Mouse (Mus musculus) c-Kit-positive CD71-positive TER-119-positive erythroid progenitor cells, embryonic 14.5 days (primary cell): ENCODE measurements around the gene Per1.

Experiments
- DNase-seq: peaks from one replicate; pipeline ENCODE4 v3.0.0-alpha.2; 2013; ENCODE audit warnings: low spot score

Per1 gene

DNA sequence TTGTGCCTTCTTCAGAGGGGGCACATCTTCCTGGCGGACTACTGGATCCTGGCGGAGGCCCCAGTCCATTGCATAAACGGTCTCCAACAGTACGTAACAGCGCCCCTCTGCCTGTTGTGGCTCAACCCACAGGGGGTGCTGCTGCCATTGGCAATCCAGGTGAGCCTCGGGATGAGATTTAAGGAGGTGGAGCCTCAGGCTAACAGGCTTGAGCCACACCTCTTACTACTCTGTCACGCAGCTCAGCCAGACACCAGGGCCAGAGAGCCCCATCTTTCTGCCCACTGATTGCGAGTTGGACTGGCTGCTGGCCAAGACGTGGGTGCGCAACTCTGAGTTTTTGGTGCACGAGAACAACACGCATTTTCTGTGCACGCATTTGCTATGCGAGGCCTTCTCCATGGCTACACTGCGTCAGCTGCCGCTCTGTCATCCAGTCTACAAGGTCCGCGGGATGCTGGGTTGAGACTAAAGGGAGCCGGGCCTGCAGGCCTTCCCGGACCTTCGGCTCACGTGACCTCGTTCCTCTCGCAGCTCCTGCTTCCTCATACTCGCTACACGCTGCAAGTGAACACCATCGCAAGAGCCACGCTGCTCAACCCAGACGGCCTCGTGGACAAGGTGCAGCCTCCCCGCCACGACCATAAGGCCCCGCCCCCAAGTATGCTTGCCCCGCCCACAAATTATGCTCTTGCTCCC is 39.1 kb downstream of the Per1 start:
- no peak for DNase-seq

GRCm38 (mm10) chr11:69134622-69134968 is 39.6 kb downstream of the Per1 start:
- no peak for DNase-seq

DNA sequence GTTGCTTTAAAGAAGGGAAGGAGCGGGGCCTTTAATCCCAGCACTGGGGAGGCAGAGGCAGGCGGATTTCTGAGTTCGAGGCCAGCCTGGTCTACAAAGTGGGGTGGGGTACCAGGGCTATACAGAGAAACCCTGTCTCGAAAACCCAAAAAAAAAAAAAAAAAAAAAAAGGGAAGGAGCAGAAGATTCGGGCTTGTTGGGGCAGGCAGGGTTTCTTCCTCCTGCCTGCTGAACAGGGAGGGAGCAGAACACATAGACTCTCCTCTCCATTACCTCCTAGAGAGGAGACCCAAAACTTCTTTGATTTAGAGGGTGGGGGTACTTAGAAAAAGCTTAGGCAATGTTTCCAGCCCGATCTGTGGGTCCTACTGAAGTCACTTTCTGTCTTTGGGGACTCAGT is 40.3 kb downstream of the Per1 start:
- no peak for DNase-seq

GRCm38 (mm10) chr11:69147546-69147945 is 52.5 kb downstream of the Per1 start:
- no peak for DNase-seq

DNA sequence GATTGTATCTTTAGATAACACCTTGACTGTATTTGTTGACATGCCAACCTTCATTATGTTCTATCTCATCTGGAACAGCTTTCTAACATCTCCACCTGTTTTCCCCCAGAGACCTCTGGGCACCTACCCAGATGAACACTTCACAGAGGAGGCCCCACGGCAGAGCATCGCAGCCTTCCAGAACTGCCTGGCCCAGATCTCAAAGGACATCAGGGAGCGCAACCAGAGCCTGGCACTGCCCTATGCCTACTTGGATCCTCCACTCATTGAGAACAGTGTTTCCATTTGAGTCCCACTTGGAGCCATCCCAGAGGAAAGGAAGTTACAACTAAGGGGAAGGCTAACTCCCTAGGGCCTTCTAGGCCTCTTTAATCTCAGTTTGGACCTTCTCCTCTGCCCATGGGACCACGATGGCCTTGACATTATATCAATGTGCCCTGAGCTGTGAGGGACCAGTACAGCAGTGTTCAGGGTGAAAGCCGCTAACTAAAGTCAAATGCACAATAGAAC is 53.5 kb downstream of the Per1 start:
- no peak for DNase-seq

GRCm38 (mm10) chr11:69149728-69150127 is 54.7 kb downstream of the Per1 start:
- DNase-seq, result no peak

GRCm38 (mm10) chr11:69150444-69150843 is 55.4 kb downstream of the Per1 start:
- DNase-seq, result peak; percentile 46

DNA sequence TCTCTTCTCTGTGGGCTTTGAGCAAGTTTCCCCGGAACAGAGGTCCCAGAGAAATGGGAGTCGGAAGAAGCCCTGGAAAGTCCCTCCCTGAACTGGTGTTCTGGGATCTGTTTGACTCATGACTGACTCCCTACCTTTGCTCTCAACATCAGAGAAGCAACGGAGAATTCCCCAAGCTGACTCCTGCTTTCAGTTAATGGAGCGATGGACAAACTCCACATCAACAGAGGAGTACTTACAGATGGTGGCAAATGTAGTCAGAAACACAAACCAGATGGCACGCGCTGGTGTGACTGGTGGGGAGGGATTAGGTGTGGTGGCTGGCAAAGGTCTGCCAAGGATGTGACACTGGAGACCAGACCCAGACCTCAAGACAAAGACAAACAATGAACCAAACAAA is 56.0 kb downstream of the Per1 start:
- no peak for DNase-seq

GRCm38 (mm10) chr11:69153831-69154230 is 58.8 kb downstream of the Per1 start:
- no peak for DNase-seq

DNA sequence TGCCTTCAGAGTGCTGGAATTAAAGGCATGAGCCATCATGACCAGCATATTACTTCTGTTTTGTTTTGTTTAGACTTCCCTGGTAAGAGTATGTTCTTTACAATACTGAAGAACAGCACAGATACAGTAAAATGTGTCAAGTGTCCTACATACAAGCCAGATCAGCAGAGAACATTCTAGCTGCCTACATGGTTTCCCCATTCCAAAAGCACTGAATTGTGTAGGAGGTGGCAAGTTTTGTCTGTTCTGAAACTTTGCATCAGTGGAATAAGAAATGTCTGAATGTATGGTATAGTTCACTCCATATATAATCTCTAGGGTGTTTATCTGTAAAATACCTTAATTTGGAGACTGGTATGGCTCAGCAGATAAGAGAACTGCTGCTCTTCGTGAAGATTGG is 60.3 kb downstream of the Per1 start:
- DNase-seq, result peak; percentile 30

GRCm38 (mm10) chr11:69156800-69157199 is 61.8 kb downstream of the Per1 start, which contains the start of gene Alox12b:
TSS of gene Alox12b (plus strand) at chr11:69156989.
- no peak for DNase-seq
